Mouse (Mus musculus) ES-E14 (cell line): ENCODE measurements around the gene Ppp2r2c. TPM values are rescaled to one million over a fixed set of nuclear protein-coding genes. Genes with fewer than 3 reads are reported as not detected.

ENCODE experiments used
- DNase-seq: peaks from one replicate; pipeline ENCODE4 v3.0.0-alpha.2; 2013; ENCODE audit warnings: low read depth, low spot score
- H3K27ac ChIP-seq: 2 replicates; pipeline ENCODE4 v1.5.1; 2012; ENCODE audit warnings: low read depth, mild to moderate bottlenecking, low read length, moderate library complexity, mixed read lengths; ENCODE audit not compliant: poor library complexity, insufficient read depth, severe bottlenecking
- H3K36me3 ChIP-seq: 2 replicates; pipeline ENCODE4 v1.6.1; 2012; ENCODE audit warnings: mild to moderate bottlenecking, low read length, moderate library complexity, mixed read lengths; ENCODE audit not compliant: control insufficient read depth, poor library complexity, insufficient read depth, severe bottlenecking
- H3K4me1 ChIP-seq, 2 experiments: fragments of 150-350 bp in 1 of 2; sonication (generic) in 1 of 2; 2 replicates each; pipeline ENCODE4 v1.6.1; 2012; ENCODE audit warnings: low read length in 2 of 2, mild to moderate bottlenecking in 1 of 2, mixed read lengths in 1 of 2; ENCODE audit not compliant: control insufficient read depth in 2 of 2, insufficient read depth in 2 of 2, poor library complexity in 1 of 2
- H3K4me3 ChIP-seq, 2 experiments: fragments of 150-350 bp in 1 of 2; sonication (generic) in 1 of 2; 2 replicates each; pipeline ENCODE4 v1.5.1; 2012; ENCODE audit warnings: low read length in 2 of 2, low read depth in 1 of 2, mild to moderate bottlenecking in 1 of 2, mixed read lengths in 1 of 2; ENCODE audit not compliant: insufficient read depth in 1 of 2, poor library complexity in 1 of 2, severe bottlenecking in 1 of 2
- H3K9ac ChIP-seq: 2 replicates; pipeline ENCODE4 v1.6.1; 2012; ENCODE audit warnings: low read depth, mild to moderate bottlenecking, low read length, mixed read lengths; ENCODE audit not compliant: poor library complexity, insufficient read depth, severe bottlenecking
- H3K9me3 ChIP-seq: fragments of 150-350 bp; sonication (generic); 2 replicates; pipeline ENCODE4 v1.6.1; 2012; ENCODE audit warnings: low read depth, mild to moderate bottlenecking, low read length; ENCODE audit not compliant: control insufficient read depth, insufficient read depth
- CHD2 ChIP-seq: IDR thresholded peaks from 2 replicates; pipeline ENCODE4 v1.6.1; 2014; ENCODE audit warnings: mild to moderate bottlenecking, low read depth, low read length, inconsistent platforms
- HCFC1 ChIP-seq: IDR thresholded peaks from 2 replicates; pipeline ENCODE4 v1.6.1; 2012; ENCODE audit warnings: low read length, inconsistent platforms, borderline replicate concordance; ENCODE audit not compliant: insufficient read depth
- MAFK ChIP-seq: IDR thresholded peaks from 2 replicates; pipeline ENCODE4 v1.6.1; 2014; ENCODE audit warnings: mild to moderate bottlenecking, low read depth, low read length, inconsistent platforms; ENCODE audit not compliant: insufficient read depth
- ZC3H11A ChIP-seq: IDR thresholded peaks from 2 replicates; pipeline ENCODE4 v1.6.1; 2012; ENCODE audit warnings: low read depth, mild to moderate bottlenecking, inconsistent platforms, low read length, borderline replicate concordance
- ZNF384 ChIP-seq: IDR thresholded peaks from 2 replicates; pipeline ENCODE4 v1.6.1; 2012; ENCODE audit warnings: low read depth, low read length, inconsistent platforms
- in situ Hi-C, 2 experiments: fragments of 600-800 bp; cut with MboI; formaldehyde crosslinking; loops; one replicate each; pipeline ENCODE4 v1.15.1; 2025; ENCODE audit warnings: low sequenced_read_pairs in 2 of 2, inconsistent platforms in 1 of 2; ENCODE audit not compliant: unreplicated experiment in 2 of 2
- total RNA-seq: library from RNA; depleted of rRNA; stranded (reverse); fragments of 300-350 nt; gene quantifications from 2 replicates; pipeline ENCODE4 v1.2.3, GENCODE M21; 2012

The Ppp2r2c gene
- total RNA-seq, 1 experiment = 7.3 TPM

DNA sequence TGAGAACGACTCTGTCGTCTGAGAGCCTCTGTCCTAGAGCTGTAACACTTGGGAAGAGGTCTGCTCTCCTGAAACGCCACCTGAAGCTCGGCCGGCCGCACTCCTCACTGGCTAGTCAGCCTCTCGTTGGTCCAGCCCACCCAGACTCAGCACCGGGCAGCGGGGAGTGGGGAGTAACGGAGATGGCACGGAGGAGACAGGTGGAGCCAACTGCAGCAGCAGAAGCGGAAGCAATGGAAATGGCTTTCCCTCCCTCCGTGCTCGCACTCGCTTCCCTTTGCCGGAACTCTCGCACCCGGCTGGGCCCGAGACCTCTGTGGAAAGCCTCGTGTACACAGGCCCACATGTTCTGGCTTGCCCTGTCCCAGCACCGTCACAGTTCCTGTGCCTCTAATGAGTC is 41.2 kb downstream of the Ppp2r2c start:
- TF ChIP-seq HCFC1 (no peak), MAFK (no peak), CHD2 (no peak), ZNF384 (no peak), ZC3H11A (no peak)
- Histone ChIP-seq H3K4me1 (peaks cover 0 to 6% of the 10 kb centered on the region in 2 experiments; a peak in 1 of 4 replicates), H3K9ac (no peak overlapping the region), H3K4me3 (no peak overlapping the region), H3K9me3 (no peaks in the 10 kb centered on the region), H3K27ac (no peak overlapping the region), H3K36me3 (no peaks in the 10 kb centered on the region)
- DNase-seq = no peak
- in situ Hi-C loops = no loop called here

DNA sequence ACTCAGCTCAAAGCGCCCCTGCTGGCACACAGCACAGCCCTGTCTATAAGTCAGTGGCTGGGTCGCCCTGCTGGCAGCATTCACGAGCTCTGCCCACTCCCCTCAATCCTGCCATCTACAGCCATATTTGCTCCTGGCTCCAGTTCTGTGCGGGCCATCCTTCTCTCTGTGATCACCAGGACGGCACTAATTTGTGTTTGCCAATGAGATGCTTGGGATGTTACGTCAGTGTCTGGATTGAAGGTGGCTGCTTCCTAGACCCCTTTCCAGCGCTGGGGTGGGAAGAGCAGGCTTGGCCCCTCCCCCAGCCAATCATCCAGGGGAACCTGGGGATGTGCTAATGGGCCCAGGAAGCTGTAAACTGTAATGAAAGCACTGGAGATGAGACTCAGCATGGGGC is 42.7 kb downstream of the Ppp2r2c start:
- H3K36me3 ChIP-seq = no peaks in the 10 kb centered on the region
- DNase-seq = no peak
- no peak overlapping the region for H3K4me3 ChIP-seq
- H3K4me1 ChIP-seq = peaks cover 0 to 6% of the 10 kb centered on the region in 2 experiments; a peak in 1 of 4 replicates
- H3K27ac ChIP-seq = no peak overlapping the region
- in situ Hi-C loops = no loop called here
- H3K9ac ChIP-seq = no peak overlapping the region
- no peak for TF ChIP-seq HCFC1
- no peak for TF ChIP-seq MAFK
- TF ChIP-seq ZNF384 = no peak
- no peak for TF ChIP-seq ZC3H11A
- TF ChIP-seq CHD2 = no peak
- no peaks in the 10 kb centered on the region for H3K9me3 ChIP-seq

DNA sequence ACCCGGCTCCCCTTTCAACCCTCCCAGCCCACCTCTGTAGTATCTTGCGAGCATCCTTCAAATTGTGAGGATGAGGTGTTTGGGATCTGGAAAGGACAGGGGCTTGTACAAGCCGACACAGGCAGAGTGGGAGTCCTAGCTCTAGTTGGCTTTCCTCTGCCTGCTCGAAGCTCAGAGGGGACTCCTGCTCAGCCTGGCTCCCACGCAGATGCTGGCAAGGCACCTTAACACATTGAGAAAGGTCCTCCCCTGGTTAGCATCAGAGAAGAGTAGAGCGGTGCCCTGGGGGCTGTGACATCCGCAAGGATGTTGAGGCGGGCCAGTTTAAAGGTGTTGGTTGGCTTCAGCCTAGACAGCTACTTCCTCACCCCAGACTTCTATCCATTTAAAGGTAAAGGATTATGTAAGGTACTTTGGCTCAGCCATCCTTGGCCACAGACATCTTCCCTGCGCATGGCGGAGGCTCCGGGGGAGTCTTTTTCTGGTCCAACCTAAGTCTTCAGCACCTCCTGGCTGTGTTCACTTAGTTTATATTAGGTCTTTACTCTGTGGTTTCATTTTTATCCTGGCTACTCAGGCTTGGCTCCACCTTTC is 43.5 kb downstream of the Ppp2r2c start:
- no peaks in the 10 kb centered on the region for H3K9me3 ChIP-seq

DNA sequence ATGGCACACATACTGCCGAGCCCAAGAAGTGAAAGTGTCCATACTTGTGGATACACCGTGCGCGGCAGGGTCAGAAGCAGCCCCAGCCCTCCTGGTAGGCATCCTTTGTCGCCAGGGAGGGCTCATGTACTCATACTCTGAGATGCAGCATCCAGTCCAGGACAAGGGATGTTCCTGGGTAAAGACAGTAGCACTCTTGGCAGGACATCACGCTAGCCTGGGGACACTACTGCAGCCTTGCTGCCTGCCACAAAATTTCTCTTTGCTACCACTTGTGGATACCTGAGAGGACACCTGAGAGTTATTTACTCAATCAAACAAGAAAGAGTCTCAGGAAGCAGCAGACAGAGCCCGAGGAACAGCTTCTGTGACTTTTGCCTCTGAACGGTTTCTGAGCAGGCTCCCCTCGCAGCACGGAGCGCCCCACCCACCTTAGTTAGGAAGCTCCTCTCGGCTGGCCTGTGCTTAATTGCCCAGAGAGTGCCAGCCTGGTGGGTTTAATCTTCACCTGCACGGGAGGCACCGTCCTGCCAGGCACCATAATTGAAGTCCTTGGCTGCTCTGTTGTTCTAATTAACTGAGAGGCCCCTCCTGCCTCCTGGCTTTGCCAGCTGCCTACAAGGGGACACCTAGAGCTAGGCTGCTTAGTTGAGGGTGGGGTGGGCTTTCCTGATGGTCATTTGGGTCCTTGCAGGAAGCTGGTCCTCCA is 44.4 kb downstream of the Ppp2r2c start:
- Histone ChIP-seq H3K36me3 (no peaks in the 10 kb centered on the region), H3K4me3 (no peak overlapping the region), H3K9ac (no peak overlapping the region), H3K9me3 (no peaks in the 10 kb centered on the region), H3K4me1 (peaks cover 0 to 6% of the 10 kb centered on the region in 2 experiments; a peak in 1 of 4 replicates), H3K27ac (no peak overlapping the region)
- in situ Hi-C loops = no loop called here
- TF ChIP-seq ZNF384 (no peak), HCFC1 (no peak), MAFK (no peak), ZC3H11A (no peak), CHD2 (no peak)
- DNase-seq = no peak

More for the DNA sequence above, 43.5 kb downstream of the Ppp2r2c start:
- in situ Hi-C loops = no loop called here
- Histone ChIP-seq H3K4me1 (peaks cover 0 to 6% of the 10 kb centered on the region in 2 experiments; a peak in 1 of 4 replicates), H3K4me3 (no peak overlapping the region), H3K36me3 (no peaks in the 10 kb centered on the region), H3K27ac (no peak overlapping the region), H3K9ac (no peak overlapping the region)
- TF ChIP-seq CHD2 (no peak), ZNF384 (no peak), MAFK (no peak), HCFC1 (no peak)
- DNase-seq = no peak
